Mouse (Mus musculus): ENCODE measurements at regions not wholly inside any gene's neighbourhood (a gene's known extent, or its start where the extent isn't known, plus 50 kb on each side); places are given as distances from the start of the nearest gene placed in this dataset.

- no peak for TF ChIP-seq CTCF (IDR thresholded peaks at IDR 0.05; ENCODE audit: low read depth)
- WGBS, result 7% methylated on average over 10 of the region's 10 CpGs
Observed at GRCm38 (mm10) chr7:135853814-135854324, 137.7 kb upstream of the Mki67 start.

GRCm38 (mm10) chr7:135860288-135860687, 144.1 kb upstream of the Mki67 start:
- H3K4me3 ChIP-seq (ENCODE audit: low read length), result no peak overlapping the region
- peaks cover 8% of the 10 kb centered on the region; the same call in 1 of the 2 replicates for H3K4me1 ChIP-seq (ENCODE audit: insufficient read depth, low read length)
- DNase-seq (ENCODE audit: low spot score) (no peak), ATAC-seq (no peak)
- no peak for TF ChIP-seq CTCF (IDR thresholded peaks at IDR 0.05; ENCODE audit: low read depth)
- no peaks in the 10 kb centered on the region for H3K36me3 ChIP-seq (ENCODE audit: insufficient read depth, low read length)
- H3K27ac ChIP-seq, result no peak overlapping the region
- no peak overlapping the region for H3K4me2 ChIP-seq (ENCODE audit: low read depth, low read length)
- WGBS, result 78% methylated on average over 4 of the region's 4 CpGs
- no peaks in the 10 kb centered on the region for H3K9me3 ChIP-seq (ENCODE audit: low read length)
- no peak overlapping the region for H3K9ac ChIP-seq (replicated peaks; ENCODE audit: low read length)
- no peaks in the 10 kb centered on the region for H3K27me3 ChIP-seq (ENCODE audit: insufficient read depth, low read length)

More at GRCm38 (mm10) chr7:135853814-135854324, 137.7 kb upstream of the Mki67 start:
- Histone ChIP-seq H3K4me3 (ENCODE audit: low read length) (peak overlapping the region; percentile 31), H3K36me3 (ENCODE audit: insufficient read depth, low read length) (no peaks in the 10 kb centered on the region), H3K4me1 (ENCODE audit: insufficient read depth, low read length) (no peaks in the 10 kb centered on the region), H3K4me2 (ENCODE audit: low read depth, low read length) (peak overlapping the region; percentile 60), H3K9ac (replicated peaks; ENCODE audit: low read length) (0 out of 2 replicates have a peak overlapping the region, but pooled peaks have one; percentile 21), H3K27me3 (ENCODE audit: insufficient read depth, low read length) (no peaks in the 10 kb centered on the region; the same call in 1 of the 2 replicates), H3K27ac (no peak overlapping the region), H3K9me3 (ENCODE audit: low read length) (no peaks in the 10 kb centered on the region)
- no peak for DNase-seq (ENCODE audit: low spot score)
- no peak for ATAC-seq

- Histone ChIP-seq H3K4me1 (ENCODE audit: insufficient read depth, low read length) (peaks cover 8% of the 10 kb centered on the region; the same call in 1 of the 2 replicates), H3K27ac (no peak overlapping the region), H3K4me2 (ENCODE audit: low read depth, low read length) (no peak overlapping the region), H3K9me3 (ENCODE audit: low read length) (no peaks in the 10 kb centered on the region), H3K27me3 (ENCODE audit: insufficient read depth, low read length) (no peaks in the 10 kb centered on the region), H3K36me3 (ENCODE audit: insufficient read depth, low read length) (no peaks in the 10 kb centered on the region), H3K4me3 (ENCODE audit: low read length) (no peak overlapping the region), H3K9ac (replicated peaks; ENCODE audit: low read length) (no peak overlapping the region)
- WGBS, result 61% methylated on average over 14 of the region's 14 CpGs
- DNase-seq (ENCODE audit: low spot score), result no peak
- TF ChIP-seq CTCF (IDR thresholded peaks at IDR 0.05; ENCODE audit: low read depth), result no peak
- ATAC-seq, result no peak
Observed at GRCm38 (mm10) chr7:135860741-135861408, 144.7 kb upstream of the Mki67 start.

GRCm38 (mm10) chr7:135861409-135861805, 145.2 kb upstream of the Mki67 start:
- no peak for ATAC-seq
- Histone ChIP-seq H3K9ac (replicated peaks; ENCODE audit: low read length) (no peak overlapping the region), H3K36me3 (ENCODE audit: insufficient read depth, low read length) (no peaks in the 10 kb centered on the region), H3K27me3 (ENCODE audit: insufficient read depth, low read length) (no peaks in the 10 kb centered on the region), H3K4me2 (ENCODE audit: low read depth, low read length) (no peak overlapping the region), H3K27ac (no peak overlapping the region), H3K9me3 (ENCODE audit: low read length) (no peaks in the 10 kb centered on the region), H3K4me3 (ENCODE audit: low read length) (no peak overlapping the region), H3K4me1 (ENCODE audit: insufficient read depth, low read length) (peaks cover 8% of the 10 kb centered on the region; the same call in 1 of the 2 replicates)
- TF ChIP-seq CTCF (IDR thresholded peaks at IDR 0.05; ENCODE audit: low read depth), result no peak
- no peak for DNase-seq (ENCODE audit: low spot score)
- 44% methylated on average over 7 of the region's 7 CpGs for WGBS

GRCm38 (mm10) chr7:135863581-135864426, 147.6 kb upstream of the Mki67 start:
- Histone ChIP-seq H3K27ac (no peak overlapping the region), H3K4me3 (ENCODE audit: low read length) (no peak overlapping the region), H3K4me1 (ENCODE audit: insufficient read depth, low read length) (peaks cover 8% of the 10 kb centered on the region; the same call in 1 of the 2 replicates), H3K36me3 (ENCODE audit: insufficient read depth, low read length) (no peaks in the 10 kb centered on the region), H3K9ac (replicated peaks; ENCODE audit: low read length) (no peak overlapping the region), H3K4me2 (ENCODE audit: low read depth, low read length) (no peak overlapping the region), H3K9me3 (ENCODE audit: low read length) (no peaks in the 10 kb centered on the region), H3K27me3 (ENCODE audit: insufficient read depth, low read length) (no peaks in the 10 kb centered on the region)
- ATAC-seq (no peak), DNase-seq (ENCODE audit: low spot score) (no peak)
- WGBS, result 58% methylated on average over 22 of the region's 22 CpGs
- no peak for TF ChIP-seq CTCF (IDR thresholded peaks at IDR 0.05; ENCODE audit: low read depth)

GRCm38 (mm10) chr7:135870981-135871380, 154.8 kb upstream of the Mki67 start:
- Histone ChIP-seq H3K27ac (no peak overlapping the region), H3K4me1 (ENCODE audit: insufficient read depth, low read length) (no peaks in the 10 kb centered on the region), H3K9ac (replicated peaks; ENCODE audit: low read length) (no peak overlapping the region), H3K36me3 (ENCODE audit: insufficient read depth, low read length) (no peaks in the 10 kb centered on the region), H3K27me3 (ENCODE audit: insufficient read depth, low read length) (no peaks in the 10 kb centered on the region), H3K4me3 (ENCODE audit: low read length) (no peak overlapping the region), H3K4me2 (ENCODE audit: low read depth, low read length) (no peak overlapping the region), H3K9me3 (ENCODE audit: low read length) (no peaks in the 10 kb centered on the region)
- no peak for TF ChIP-seq CTCF (IDR thresholded peaks at IDR 0.05; ENCODE audit: low read depth)
- no peak for ATAC-seq
- DNase-seq (ENCODE audit: low spot score), result no peak
- 80% methylated on average over 6 of the region's 6 CpGs for WGBS

All from hindbrain, postnatal 0 days (tissue).